Mouse (Mus musculus) midbrain, embryonic 15.5 days (tissue): ENCODE measurements around the gene Galnt18. TPM values are rescaled to one million over a fixed set of nuclear protein-coding genes. Genes with fewer than 3 reads are reported as not detected.

Experiments used
- ATAC-seq: fragments of 200-750 bp; cut with Nextera tagmentation; replicated peaks from 2 replicates; pipeline ENCODE4 v1.8.0; 2017; ENCODE audit warnings: moderate TSS enrichment
- H3K27ac ChIP-seq: fragments of 300-500 bp; sonication (generic); 2 replicates; pipeline ENCODE4 v1.5.1; 2015; ENCODE audit warnings: mild to moderate bottlenecking, inconsistent platforms
- H3K27me3 ChIP-seq: fragments of 300-500 bp; sonication (generic); replicated peaks from 2 replicates; pipeline ENCODE4 v1.6.1; 2015; ENCODE audit warnings: inconsistent platforms
- H3K36me3 ChIP-seq: fragments of 300-500 bp; sonication (generic); replicated peaks from 2 replicates; pipeline ENCODE4 v1.6.1; 2015; ENCODE audit warnings: inconsistent platforms
- H3K4me1 ChIP-seq: fragments of 300-500 bp; sonication (generic); 2 replicates; pipeline ENCODE4 v1.6.1; 2015; ENCODE audit warnings: inconsistent platforms
- H3K4me2 ChIP-seq: fragments of 300-500 bp; sonication (generic); 2 replicates; pipeline ENCODE4 v1.6.1; 2015; ENCODE audit warnings: inconsistent platforms, mild to moderate bottlenecking, moderate library complexity
- H3K4me3 ChIP-seq: fragments of 300-500 bp; sonication (generic); 2 replicates; pipeline ENCODE4 v1.5.1; 2015; ENCODE audit warnings: mild to moderate bottlenecking, inconsistent platforms
- H3K9ac ChIP-seq: fragments of 300-500 bp; sonication (generic); 2 replicates; pipeline ENCODE4 v1.6.1; 2015; ENCODE audit warnings: mild to moderate bottlenecking, inconsistent platforms
- H3K9me3 ChIP-seq: fragments of 300-500 bp; sonication (generic); 2 replicates; pipeline ENCODE4 v1.6.1; 2016; ENCODE audit warnings: inconsistent platforms
- WGBS: fragments of 180-500 bp; shearing (Covaris S2); methylation state at CpG from one replicate; pipeline ENCODE4 v1.1.7; 2015; ENCODE audit warnings: mixed read lengths; 5-methylcytosine and 5-hydroxymethylcytosine counted together
- microRNA-seq: library from miRNA; unstranded; fragments of <30 nt; microRNA quantifications from one replicate; pipeline ENCODE4, GENCODE M21; 2016
- polyA plus RNA-seq: library from polyadenylated mRNA; unstranded; fragments of >200 nt; fragmentation: Nextera tagmentation; extraction: Ambion mirVana; gene quantifications from 2 replicates; pipeline ENCODE4 v1.2.1, GENCODE M21; 2015

Galnt18 gene
- polyA plus RNA-seq, 1 experiment from 2014 or later = 16.8 TPM

- 69% methylated on average over 1 of the region's 1 CpGs for WGBS
- Histone ChIP-seq H3K36me3 (no peaks in the 10 kb centered on the region), H3K9me3 (no peaks in the 10 kb centered on the region), H3K9ac (no peak overlapping the region), H3K4me1 (no peaks in the 10 kb centered on the region), H3K4me2 (no peak overlapping the region), H3K27ac (no peak overlapping the region), H3K4me3 (no peak overlapping the region), H3K27me3 (no peaks in the 10 kb centered on the region)
- ATAC-seq = no peak
Measured at GRCm38 (mm10) chr7:111466720-111467119, 313.1 kb downstream of the Galnt18 start.

- WGBS = 89% methylated on average over 3 of the region's 3 CpGs
Measured at GRCm38 (mm10) chr7:111466121-111466520, 313.7 kb downstream of the Galnt18 start.

GRCm38 (mm10) chr7:111459716-111460115 is 320.1 kb downstream of the Galnt18 start:
- Histone ChIP-seq H3K9me3 (no peaks in the 10 kb centered on the region), H3K9ac (no peak overlapping the region), H3K27me3 (no peaks in the 10 kb centered on the region), H3K4me3 (no peak overlapping the region), H3K27ac (no peak overlapping the region), H3K36me3 (no peaks in the 10 kb centered on the region), H3K4me2 (no peak overlapping the region), H3K4me1 (no peaks in the 10 kb centered on the region)
- WGBS = 86% methylated on average over 4 of the region's 4 CpGs
- no peak for ATAC-seq

More at GRCm38 (mm10) chr7:111466121-111466520, 313.7 kb downstream of the Galnt18 start:
- H3K4me1 ChIP-seq = no peaks in the 10 kb centered on the region
- no peaks in the 10 kb centered on the region for H3K36me3 ChIP-seq
- H3K4me3 ChIP-seq = no peak overlapping the region
- H3K9me3 ChIP-seq = no peaks in the 10 kb centered on the region
- no peak overlapping the region for H3K4me2 ChIP-seq
- H3K27ac ChIP-seq = no peak overlapping the region
- ATAC-seq = no peak
- no peaks in the 10 kb centered on the region for H3K27me3 ChIP-seq
- H3K9ac ChIP-seq = no peak overlapping the region

- Histone ChIP-seq H3K36me3 (no peaks in the 10 kb centered on the region), H3K9ac (no peak overlapping the region), H3K27ac (no peak overlapping the region), H3K4me3 (no peak overlapping the region), H3K4me1 (no peaks in the 10 kb centered on the region), H3K27me3 (no peaks in the 10 kb centered on the region), H3K9me3 (no peaks in the 10 kb centered on the region), H3K4me2 (no peak overlapping the region)
- ATAC-seq = no peak
- 82% methylated on average over 3 of the region's 3 CpGs for WGBS
Measured at GRCm38 (mm10) chr7:111456007-111456406, 323.8 kb downstream of the Galnt18 start.

- no peak overlapping the region for H3K4me2 ChIP-seq
- ATAC-seq = no peak
- WGBS = 88% methylated on average over 4 of the region's 4 CpGs
- no peaks in the 10 kb centered on the region for H3K4me1 ChIP-seq
- no peaks in the 10 kb centered on the region for H3K9me3 ChIP-seq
- no peak overlapping the region for H3K9ac ChIP-seq
- no peaks in the 10 kb centered on the region for H3K27me3 ChIP-seq
- H3K27ac ChIP-seq = no peak overlapping the region
- no peaks in the 10 kb centered on the region for H3K36me3 ChIP-seq
- H3K4me3 ChIP-seq = no peak overlapping the region
Measured at GRCm38 (mm10) chr7:111455541-111455940, 324.2 kb downstream of the Galnt18 start.

GRCm38 (mm10) chr7:111452000-111452399 is 327.8 kb downstream of the Galnt18 start:
- H3K4me3 ChIP-seq = no peak overlapping the region
- H3K27ac ChIP-seq = no peak overlapping the region
- H3K27me3 ChIP-seq = no peaks in the 10 kb centered on the region
- H3K36me3 ChIP-seq = no peaks in the 10 kb centered on the region
- no peaks in the 10 kb centered on the region for H3K4me1 ChIP-seq
- 57% methylated on average over 1 of the region's 1 CpGs for WGBS
- H3K9ac ChIP-seq = no peak overlapping the region
- ATAC-seq = no peak
- no peaks in the 10 kb centered on the region for H3K9me3 ChIP-seq
- no peak overlapping the region for H3K4me2 ChIP-seq

- no peak for ATAC-seq
- 74% methylated on average over 6 of the region's 6 CpGs for WGBS
- Histone ChIP-seq H3K9me3 (no peaks in the 10 kb centered on the region), H3K4me2 (no peak overlapping the region), H3K9ac (no peak overlapping the region), H3K27ac (no peak overlapping the region), H3K4me1 (no peaks in the 10 kb centered on the region), H3K27me3 (no peaks in the 10 kb centered on the region), H3K4me3 (no peak overlapping the region), H3K36me3 (no peaks in the 10 kb centered on the region)
Measured at GRCm38 (mm10) chr7:111450286-111451095, 329.3 kb downstream of the Galnt18 start.

- ATAC-seq = no peak
- no peaks in the 10 kb centered on the region for H3K9me3 ChIP-seq
- H3K4me2 ChIP-seq = no peak overlapping the region
- no peak overlapping the region for H3K9ac ChIP-seq
- no peak overlapping the region for H3K27ac ChIP-seq
- 24% methylated on average over 2 of the region's 2 CpGs for WGBS
- peaks cover 8% of the 10 kb centered on the region; the same call in 1 of the 2 replicates for H3K4me1 ChIP-seq
- H3K27me3 ChIP-seq = no peaks in the 10 kb centered on the region
- H3K4me3 ChIP-seq = no peak overlapping the region
- no peaks in the 10 kb centered on the region for H3K36me3 ChIP-seq
Measured at GRCm38 (mm10) chr7:111433173-111433572, 346.6 kb downstream of the Galnt18 start.

GRCm38 (mm10) chr7:111427392-111427791 is 352.4 kb downstream of the Galnt18 start:
- no peak for ATAC-seq
- H3K4me3 ChIP-seq = no peak overlapping the region
- H3K27ac ChIP-seq = no peak overlapping the region
- no peaks in the 10 kb centered on the region for H3K36me3 ChIP-seq
- no peaks in the 10 kb centered on the region for H3K27me3 ChIP-seq
- H3K4me1 ChIP-seq = no peaks in the 10 kb centered on the region
- 86% methylated on average over 1 of the region's 1 CpGs for WGBS
- no peak overlapping the region for H3K9ac ChIP-seq
- H3K9me3 ChIP-seq = no peaks in the 10 kb centered on the region
- no peak overlapping the region for H3K4me2 ChIP-seq

Small RNA genes within 50 kb of the gene (microRNA-seq; reads per million reads assigned to microRNA genes)
- not detected for gene Gm25787

Other genes starting within 250 kb of the Galnt18 start
- gene Usp47, start 243.5 kb upstream of the Galnt18 start, polyA plus RNA-seq = 78.6 and 82.5 TPM in 2 replicates